Mouse (Mus musculus) layer of hippocampus, postnatal 25 days (tissue): ENCODE results near the gene D630003M21Rik. TPM values are rescaled to one million over a fixed set of nuclear protein-coding genes. Genes with fewer than 3 reads are reported as not detected.

Source experiments
- DNase-seq, 2 experiments: peaks; one replicate each; pipeline ENCODE4 v3.0.0; 2022; ENCODE audit warnings: mixed read lengths in 2 of 2, low spot score in 1 of 2; ENCODE audit errors: extremely low spot score in 1 of 2
- microRNA-seq, 2 experiments: library from miRNA; unstranded; fragments of <30 nt; microRNA quantifications; one replicate each; pipeline ENCODE4 v1.2.0; 2021
- total RNA-seq, 2 experiments: library from RNA; stranded (reverse); gene quantifications; 2 replicates each; pipeline ENCODE4 v1.2.3; 2021

Gene D630003M21Rik
- total RNA-seq, 2 experiments from 2014 or later: 3.7 to 4.2 TPM

- DNase-seq: no peak
These were observed 83.4 kb downstream of the D630003M21Rik start for GRCm38 (mm10) chr2:158145528-158146065.

- DNase-seq: no peak
These were observed 84.1 kb downstream of the D630003M21Rik start for GRCm38 (mm10) chr2:158144750-158145527.

- no peak for DNase-seq
These were observed 84.8 kb downstream of the D630003M21Rik start for GRCm38 (mm10) chr2:158144263-158144662.

GRCm38 (mm10) chr2:158143816-158144215 is 85.2 kb downstream of the D630003M21Rik start:
- DNase-seq: no peak

GRCm38 (mm10) chr2:158142981-158143380 is 86.0 kb downstream of the D630003M21Rik start:
- DNase-seq: no peak

GRCm38 (mm10) chr2:158141690-158142440 is 87.2 kb downstream of the D630003M21Rik start:
- no peak for DNase-seq

GRCm38 (mm10) chr2:158141271-158141670 is 87.8 kb downstream of the D630003M21Rik start:
- DNase-seq: no peak

GRCm38 (mm10) chr2:158140664-158141063 is 88.4 kb downstream of the D630003M21Rik start:
- no peak for DNase-seq

GRCm38 (mm10) chr2:158139628-158140027 is 89.4 kb downstream of the D630003M21Rik start:
- DNase-seq: peak in 1 of 2 experiments; percentile 13

GRCm38 (mm10) chr2:158138778-158139177 is 90.2 kb downstream of the D630003M21Rik start:
- DNase-seq: no peak

- DNase-seq: no peak
These were observed 91.3 kb downstream of the D630003M21Rik start for GRCm38 (mm10) chr2:158137771-158138170.

- DNase-seq: no peak
These were observed 92.8 kb downstream of the D630003M21Rik start for GRCm38 (mm10) chr2:158136205-158136604.

GRCm38 (mm10) chr2:158133050-158133449 is 96.0 kb downstream of the D630003M21Rik start:
- no peak for DNase-seq

Small RNAs within 50 kb of the gene (microRNA-seq; reads per million reads assigned to microRNA genes)
- 0.18 to 1.2 reads per million in 2 experiments for gene Mir7685

Other genes with a start within 250 kb of the D630003M21Rik start
- gene Tti1, start 200.8 kb downstream of the D630003M21Rik start, total RNA-seq: 10 to 100 TPM; 19.3 to 20.0 TPM
- 10 to 100 TPM; 40.6 to 45.5 TPM for gene Rprd1b, start 200.7 kb downstream of the D630003M21Rik start, total RNA-seq
- 10 to 100 TPM in 1 of 2 experiments, 1 to 10 TPM in 1; 6.3 to 11.2 TPM for gene Tgm2, start 82.8 kb downstream of the D630003M21Rik start, total RNA-seq
- gene Bpi, start 28.9 kb upstream of the D630003M21Rik start, total RNA-seq: not detected
- gene Lbp, start 77.3 kb upstream of the D630003M21Rik start, total RNA-seq: 1 to 10 TPM; 1.3 to 2.7 TPM
- gene Snhg11, start 146.4 kb upstream of the D630003M21Rik start, total RNA-seq: 100 to 1,000 TPM; 315 to 544 TPM
- gene Ralgapb, start 180.6 kb upstream of the D630003M21Rik start, total RNA-seq: 10 to 100 TPM; 87.2 to 87.6 TPM